Mouse (Mus musculus) forebrain, embryonic 12.5 days (tissue): ENCODE results near the gene Olfr578. TPM values are rescaled to one million over a fixed set of nuclear protein-coding genes. Genes with fewer than 3 reads are reported as not detected.

Source experiments
- ATAC-seq: fragments of 200-750 bp; cut with Nextera tagmentation; 2 replicates; pipeline ENCODE4 v1.8.0; 2017; ENCODE audit warnings: moderate TSS enrichment; ENCODE audit not compliant: low FRiP score
- H3K27ac ChIP-seq: fragments of 300-500 bp; sonication (generic); 2 replicates; pipeline ENCODE4 v1.5.1; 2016; ENCODE audit warnings: mild to moderate bottlenecking
- H3K27me3 ChIP-seq: fragments of 300-500 bp; sonication (generic); 2 replicates; pipeline ENCODE4 v1.6.1; 2016; ENCODE audit warnings: mild to moderate bottlenecking
- H3K36me3 ChIP-seq: fragments of 300-500 bp; sonication (generic); replicated peaks from 2 replicates; pipeline ENCODE4 v1.6.1; 2016; ENCODE audit warnings: mild to moderate bottlenecking
- H3K4me1 ChIP-seq: fragments of 300-500 bp; sonication (generic); 2 replicates; pipeline ENCODE4 v1.6.1; 2016
- H3K4me2 ChIP-seq: fragments of 300-500 bp; sonication (generic); 2 replicates; pipeline ENCODE4 v1.6.1; 2016; ENCODE audit warnings: mild to moderate bottlenecking, moderate library complexity
- H3K4me3 ChIP-seq: fragments of 300-500 bp; sonication (generic); replicated peaks from 2 replicates; pipeline ENCODE4 v1.5.1; 2016; ENCODE audit warnings: mild to moderate bottlenecking
- H3K9ac ChIP-seq: fragments of 300-500 bp; sonication (generic); 2 replicates; pipeline ENCODE4 v1.6.1; 2016; ENCODE audit warnings: mild to moderate bottlenecking
- H3K9me3 ChIP-seq: fragments of 300-500 bp; sonication (generic); 2 replicates; pipeline ENCODE4 v1.6.1; 2016
- WGBS: fragments of 180-500 bp; shearing (Covaris S2); methylation state at CpG from one replicate; pipeline ENCODE4 v1.1.7; 2016; 5-methylcytosine and 5-hydroxymethylcytosine counted together
- polyA plus RNA-seq: library from polyadenylated mRNA; unstranded; fragments of >200 nt; fragmentation: Nextera tagmentation; extraction: Ambion mirVana; gene quantifications from 2 replicates; pipeline ENCODE4 v1.2.1, GENCODE M21; 2016

Gene Olfr578
- not detected in 2 replicates for polyA plus RNA-seq

GRCm38 (mm10) chr7:102989224-102989623 is at the start of gene Olfr578:
Olfr578 (minus strand) TSS chr7:102989324.
- no peak within 1 kb of the TSS for H3K4me2 ChIP-seq
- ATAC-seq: no peak

GRCm38 (mm10) chr7:103037724-103038123 is 48.6 kb upstream of the Olfr578 start, which contains the start of gene Olfr582:
Olfr582 (plus strand) TSS chr7:103038024.
- Histone ChIP-seq H3K36me3 (no peaks in the 10 kb centered on the region), H3K4me3 (no peak within 1 kb of the TSS), H3K9ac (no peak within 1 kb of the TSS), H3K4me2 (no peak within 1 kb of the TSS), H3K27ac (no peak within 1 kb of the TSS), H3K27me3 (no peaks in the 10 kb centered on the region), H3K9me3 (no peaks in the 10 kb centered on the region), H3K4me1 (no peaks in the 10 kb centered on the region)
- ATAC-seq: no peak

More at GRCm38 (mm10) chr7:102989224-102989623, at the start of gene Olfr578:
- Histone ChIP-seq H3K27me3 (no peaks in the 10 kb centered on the region), H3K36me3 (no peaks in the 10 kb centered on the region), H3K4me1 (no peaks in the 10 kb centered on the region), H3K4me3 (no peak within 1 kb of the TSS), H3K27ac (no peak within 1 kb of the TSS), H3K9me3 (no peaks in the 10 kb centered on the region), H3K9ac (no peak within 1 kb of the TSS)
- WGBS: 78% methylated on average over 3 of the region's 3 CpGs

- ATAC-seq: no peak
- no peak within 1 kb of the TSS for H3K27ac ChIP-seq
- H3K9ac ChIP-seq: no peak within 1 kb of the TSS
- H3K9me3 ChIP-seq: no peaks in the 10 kb centered on the region
- H3K4me2 ChIP-seq: no peak within 1 kb of the TSS
- H3K36me3 ChIP-seq: no peaks in the 10 kb centered on the region
- no peaks in the 10 kb centered on the region for H3K4me1 ChIP-seq
- H3K4me3 ChIP-seq: no peak within 1 kb of the TSS
- WGBS: 91% methylated on average over 2 of the region's 2 CpGs
- no peaks in the 10 kb centered on the region for H3K27me3 ChIP-seq
Observed at GRCm38 (mm10) chr7:102975843-102976242, 13.3 kb downstream of the Olfr578 start, which contains the start of gene Olfr577. Olfr577 (minus strand) TSS chr7:102975943.

GRCm38 (mm10) chr7:102974399-102974798 is 14.7 kb downstream of the Olfr578 start:
- Histone ChIP-seq H3K27ac (no peak overlapping the region), H3K36me3 (no peaks in the 10 kb centered on the region), H3K9ac (no peak overlapping the region), H3K9me3 (no peaks in the 10 kb centered on the region), H3K4me2 (no peak overlapping the region), H3K4me3 (no peak overlapping the region), H3K4me1 (no peaks in the 10 kb centered on the region), H3K27me3 (no peaks in the 10 kb centered on the region)
- 53% methylated on average over 1 of the region's 1 CpGs for WGBS
- ATAC-seq: no peak

- no peak for ATAC-seq
- 64% methylated on average over 2 of the region's 2 CpGs for WGBS
- Histone ChIP-seq H3K9me3 (no peaks in the 10 kb centered on the region), H3K9ac (no peak within 1 kb of the TSS), H3K4me2 (no peak within 1 kb of the TSS), H3K4me3 (no peak within 1 kb of the TSS), H3K27ac (no peak within 1 kb of the TSS), H3K4me1 (no peaks in the 10 kb centered on the region), H3K36me3 (no peaks in the 10 kb centered on the region), H3K27me3 (no peaks in the 10 kb centered on the region)
Observed at GRCm38 (mm10) chr7:102962360-102962759, 26.8 kb downstream of the Olfr578 start, which contains the start of gene Olfr576. Olfr576 (plus strand) TSS chr7:102962660.

GRCm38 (mm10) chr7:102958593-102958992 is 30.5 kb downstream of the Olfr578 start, which contains the start of gene Olfr575:
Olfr575 (minus strand) TSS chr7:102958775.
- Histone ChIP-seq H3K9ac (no peak within 1 kb of the TSS), H3K27me3 (no peaks in the 10 kb centered on the region), H3K27ac (no peak within 1 kb of the TSS), H3K4me3 (no peak within 1 kb of the TSS), H3K36me3 (no peaks in the 10 kb centered on the region), H3K4me2 (no peak within 1 kb of the TSS), H3K9me3 (no peaks in the 10 kb centered on the region), H3K4me1 (no peaks in the 10 kb centered on the region)
- ATAC-seq: no peak
- 76% methylated on average over 1 of the region's 1 CpGs for WGBS

GRCm38 (mm10) chr7:102958137-102958536 is 31.0 kb downstream of the Olfr578 start:
- Histone ChIP-seq H3K27ac (no peak overlapping the region), H3K9ac (no peak overlapping the region), H3K4me2 (no peak overlapping the region), H3K9me3 (no peaks in the 10 kb centered on the region), H3K36me3 (no peaks in the 10 kb centered on the region), H3K4me3 (no peak overlapping the region), H3K27me3 (no peaks in the 10 kb centered on the region), H3K4me1 (no peaks in the 10 kb centered on the region)
- ATAC-seq: no peak
- 81% methylated on average over 3 of the region's 3 CpGs for WGBS

- Histone ChIP-seq H3K4me3 (no peak overlapping the region), H3K27ac (no peak overlapping the region), H3K36me3 (no peaks in the 10 kb centered on the region), H3K4me1 (no peaks in the 10 kb centered on the region), H3K9me3 (no peaks in the 10 kb centered on the region), H3K4me2 (no peak overlapping the region), H3K27me3 (no peaks in the 10 kb centered on the region), H3K9ac (no peak overlapping the region)
- ATAC-seq: no peak
- 77% methylated on average over 1 of the region's 1 CpGs for WGBS
Observed at GRCm38 (mm10) chr7:102950732-102951131, 38.4 kb downstream of the Olfr578 start.

GRCm38 (mm10) chr7:102948167-102948566 is 41.0 kb downstream of the Olfr578 start, which contains the start of gene Olfr574:
Olfr574 (plus strand) TSS chr7:102948467.
- H3K4me2 ChIP-seq: no peak within 1 kb of the TSS
- WGBS: 81% methylated on average over 1 of the region's 1 CpGs

GRCm38 (mm10) chr7:102943417-102943816 is 45.7 kb downstream of the Olfr578 start:
- Histone ChIP-seq H3K27me3 (no peaks in the 10 kb centered on the region), H3K4me2 (no peak overlapping the region), H3K9ac (no peak overlapping the region), H3K4me1 (no peaks in the 10 kb centered on the region), H3K27ac (no peak overlapping the region), H3K36me3 (no peaks in the 10 kb centered on the region), H3K4me3 (no peak overlapping the region), H3K9me3 (no peaks in the 10 kb centered on the region)
- 89% methylated on average over 1 of the region's 1 CpGs for WGBS
- no peak for ATAC-seq

More at GRCm38 (mm10) chr7:102948167-102948566, 41.0 kb downstream of the Olfr578 start, which contains the start of gene Olfr574:
- no peak within 1 kb of the TSS for H3K27ac ChIP-seq
- no peaks in the 10 kb centered on the region for H3K4me1 ChIP-seq
- H3K4me3 ChIP-seq: no peak within 1 kb of the TSS
- H3K27me3 ChIP-seq: no peaks in the 10 kb centered on the region
- no peak for ATAC-seq
- no peaks in the 10 kb centered on the region for H3K36me3 ChIP-seq
- no peaks in the 10 kb centered on the region for H3K9me3 ChIP-seq
- no peak within 1 kb of the TSS for H3K9ac ChIP-seq

- ATAC-seq: no peak
- no peak within 1 kb of the TSS for H3K4me3 ChIP-seq
- no peaks in the 10 kb centered on the region for H3K36me3 ChIP-seq
- H3K27me3 ChIP-seq: no peaks in the 10 kb centered on the region
- no peaks in the 10 kb centered on the region for H3K4me1 ChIP-seq
- no peak within 1 kb of the TSS for H3K4me2 ChIP-seq
- H3K9me3 ChIP-seq: no peaks in the 10 kb centered on the region
- 88% methylated on average over 2 of the region's 2 CpGs for WGBS
- no peak within 1 kb of the TSS for H3K27ac ChIP-seq
- no peak within 1 kb of the TSS for H3K9ac ChIP-seq
Observed at GRCm38 (mm10) chr7:102942475-102942874, 46.6 kb downstream of the Olfr578 start, which contains the start of gene Olfr573-ps1. Olfr573-ps1 (minus strand) TSS chr7:102942575.
